Mouse (Mus musculus) gonadal fat pad, adult 2 months (tissue): ENCODE data around the gene Mdga2. TPM values are rescaled to one million over a fixed set of nuclear protein-coding genes. Genes with fewer than 3 reads are reported as not detected.

Experiments used
- DNase-seq: peaks from one replicate; pipeline ENCODE4 v3.0.0-alpha.2; 2012; ENCODE audit warnings: low read depth
- polyA plus RNA-seq: library from polyadenylated mRNA; depleted of rRNA; stranded (reverse); fragments of >200 nt; gene quantifications from 2 replicates; pipeline ENCODE4 v1.2.3, GENCODE M21; 2012

The Mdga2 gene
- polyA plus RNA-seq, 1 experiment, result 0.08 TPM

GRCm38 (mm10) chr12:67059136-67060014 is 163.0 kb downstream of the Mdga2 start:
- peak; percentile 20 for DNase-seq

DNA sequence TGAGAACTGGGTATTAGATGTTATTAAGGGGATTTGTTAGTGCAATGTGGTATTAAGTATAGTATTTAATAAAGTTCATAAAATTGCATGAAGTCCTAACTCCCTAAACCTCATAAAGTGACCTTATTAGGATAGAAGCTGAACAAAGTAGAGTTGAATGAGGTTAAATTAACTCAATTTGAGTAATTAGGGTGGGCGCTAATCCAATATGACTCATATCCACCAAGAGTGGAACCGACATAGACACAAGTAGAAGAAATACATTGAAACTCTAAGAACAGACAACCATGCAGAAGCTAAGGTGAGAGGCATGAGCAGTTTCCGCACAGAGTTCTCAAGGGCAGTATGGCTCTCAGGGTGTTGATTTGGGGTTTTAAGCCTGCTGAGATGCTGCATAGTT is 165.7 kb downstream of the Mdga2 start:
- no peak for DNase-seq

DNA sequence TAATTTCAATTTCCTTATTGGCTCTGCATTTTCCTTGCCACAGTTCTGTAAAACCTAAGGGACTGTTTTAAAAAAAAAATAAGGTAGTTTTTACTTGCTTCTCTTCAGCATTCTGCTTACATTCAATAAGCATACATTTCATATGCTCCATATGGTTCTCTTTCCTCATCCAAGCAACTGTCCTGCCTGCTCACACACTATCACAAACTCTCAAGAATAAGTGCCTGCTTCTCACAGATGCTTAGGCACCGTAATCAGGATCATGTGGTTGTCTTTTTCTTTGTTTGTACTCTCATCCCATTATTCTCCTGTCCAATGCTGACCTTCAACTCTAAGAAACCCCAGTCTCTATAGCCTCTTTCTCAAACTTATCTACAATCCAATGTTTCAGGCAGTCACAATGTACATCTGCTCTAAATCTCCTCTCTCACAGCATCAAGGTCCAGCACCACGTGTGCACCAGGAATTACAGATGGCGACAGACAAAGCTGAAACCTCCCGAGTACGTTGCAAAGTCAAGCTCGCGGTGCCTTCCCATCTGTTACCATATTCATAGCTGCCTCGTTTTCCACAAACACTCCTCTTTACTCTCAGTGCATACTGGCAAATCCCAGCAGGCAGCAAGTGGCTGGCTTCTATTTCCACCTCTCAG is 177.1 kb downstream of the Mdga2 start:
- no peak for DNase-seq

DNA sequence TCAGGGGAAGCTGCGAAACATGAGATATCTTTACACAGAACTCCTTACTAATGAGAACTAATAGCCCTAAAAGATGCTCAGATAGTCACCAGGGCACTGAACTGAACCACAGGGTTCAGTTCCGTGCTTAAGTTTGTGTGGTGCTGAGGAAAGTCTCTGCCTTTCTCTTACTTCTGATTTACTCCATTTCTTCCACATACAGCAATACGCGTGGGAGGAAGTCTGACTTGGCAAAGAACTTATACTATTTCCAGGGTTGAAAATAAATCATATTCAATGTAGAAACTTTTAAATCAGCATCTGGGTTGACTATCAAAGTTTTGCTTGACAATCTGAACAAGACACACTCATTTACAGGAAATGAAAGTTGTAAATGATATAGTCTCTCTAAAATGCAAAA is 180.5 kb downstream of the Mdga2 start:
- no peak for DNase-seq

DNA sequence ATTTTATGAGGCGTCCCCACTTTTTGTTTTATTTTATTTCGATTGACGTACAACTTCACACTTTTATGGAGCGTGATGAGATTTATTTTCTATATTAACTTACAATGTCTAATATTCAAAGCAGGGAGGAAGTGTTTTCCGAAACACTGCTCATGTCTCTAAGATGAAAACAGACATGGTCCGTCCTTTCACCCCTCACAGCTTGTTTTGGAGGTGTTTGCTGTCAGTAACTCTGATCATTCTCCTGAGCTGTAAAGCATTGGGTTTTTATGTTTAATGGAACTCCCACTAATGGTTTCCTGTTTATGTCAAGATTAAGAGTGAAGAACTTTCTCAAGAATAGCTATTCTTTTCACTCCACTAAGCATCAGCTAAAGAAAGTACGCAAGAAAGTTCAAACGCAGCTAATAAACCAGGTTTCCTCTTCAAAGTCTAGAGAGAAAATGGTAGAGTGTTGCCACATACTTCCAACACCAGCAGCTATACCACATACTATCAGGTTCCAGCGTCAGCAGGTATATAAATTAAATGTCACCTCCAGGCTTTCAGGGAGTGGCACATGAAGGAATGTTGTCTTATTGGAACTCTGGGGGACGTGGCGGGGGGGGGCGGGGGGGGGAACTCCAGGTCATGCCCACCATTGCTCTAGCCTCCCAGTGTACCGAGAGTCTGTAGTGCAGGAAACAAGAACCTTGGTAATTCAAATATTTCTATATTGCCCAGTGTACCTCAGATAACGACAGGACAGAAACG is 186.7 kb downstream of the Mdga2 start:
- DNase-seq, result no peak

DNA sequence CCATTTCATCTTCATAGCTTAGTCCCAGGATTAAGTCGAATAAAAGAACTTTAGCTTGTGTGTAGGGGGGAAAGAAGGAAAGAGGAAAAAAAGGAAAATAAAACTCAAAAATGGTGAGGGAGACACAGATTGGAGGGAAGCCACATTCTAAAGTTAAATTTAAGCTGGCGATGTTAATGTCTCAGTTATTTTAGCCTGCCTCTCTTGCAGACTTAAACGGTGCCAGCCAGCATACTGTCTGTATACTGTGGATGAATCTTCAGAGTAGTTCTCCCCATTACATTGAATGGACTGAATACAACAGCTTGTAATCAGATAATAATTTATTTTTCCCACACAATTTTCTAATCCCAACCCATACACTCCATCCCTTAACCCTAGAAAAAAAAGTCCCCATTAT is 205.2 kb downstream of the Mdga2 start:
- no peak for DNase-seq

GRCm38 (mm10) chr12:67011368-67011767 is 211.0 kb downstream of the Mdga2 start:
- no peak for DNase-seq

- DNase-seq, result no peak
Measured at GRCm38 (mm10) chr12:67010318-67010717, 212.0 kb downstream of the Mdga2 start.

GRCm38 (mm10) chr12:67009191-67009590 is 213.2 kb downstream of the Mdga2 start:
- no peak for DNase-seq

DNA sequence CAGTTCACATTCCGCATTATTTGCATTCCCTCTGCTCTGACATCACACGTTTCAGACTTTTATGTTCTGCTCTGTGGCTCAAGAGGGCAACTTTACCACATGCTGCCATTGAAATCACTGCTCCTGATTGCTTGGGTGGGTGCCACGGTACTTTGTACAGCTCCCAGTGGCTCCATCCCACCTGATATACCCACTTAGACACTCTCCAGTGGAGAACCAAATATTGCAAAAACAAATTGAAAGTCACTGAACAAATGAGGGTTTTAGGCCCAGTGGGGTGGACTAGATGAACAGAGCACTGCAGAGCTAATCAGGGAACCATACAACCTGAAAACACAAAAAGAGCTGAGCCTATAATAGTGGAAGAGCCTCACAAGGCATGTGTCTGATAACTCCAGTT is 268.2 kb downstream of the Mdga2 start:
- DNase-seq, result no peak

DNA sequence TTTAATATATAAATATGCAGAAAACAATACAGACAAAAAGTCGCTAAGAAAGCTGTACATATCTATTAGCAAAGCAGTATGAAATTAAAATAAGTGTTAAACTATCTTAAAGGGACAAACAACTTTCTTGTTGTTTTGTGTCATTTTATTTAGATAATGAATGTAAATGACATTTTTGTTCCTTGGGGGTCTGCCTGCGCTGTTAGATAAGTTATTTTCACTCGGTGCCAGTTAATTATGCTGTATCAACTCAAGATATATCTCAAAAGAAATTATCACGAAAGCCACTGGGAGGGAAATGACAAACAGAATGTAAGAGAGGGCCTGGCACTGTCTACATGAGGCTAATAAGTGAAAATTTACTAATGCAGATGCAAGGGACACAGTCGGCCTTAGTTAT is 306.6 kb downstream of the Mdga2 start:
- DNase-seq, result no peak

GRCm38 (mm10) chr12:66899366-66899765 is 323.0 kb downstream of the Mdga2 start:
- no peak for DNase-seq

- DNase-seq, result no peak
Measured at GRCm38 (mm10) chr12:66896790-66897189, 325.6 kb downstream of the Mdga2 start.

- DNase-seq, result no peak
Measured at GRCm38 (mm10) chr12:66890296-66890695, 332.1 kb downstream of the Mdga2 start.

DNA sequence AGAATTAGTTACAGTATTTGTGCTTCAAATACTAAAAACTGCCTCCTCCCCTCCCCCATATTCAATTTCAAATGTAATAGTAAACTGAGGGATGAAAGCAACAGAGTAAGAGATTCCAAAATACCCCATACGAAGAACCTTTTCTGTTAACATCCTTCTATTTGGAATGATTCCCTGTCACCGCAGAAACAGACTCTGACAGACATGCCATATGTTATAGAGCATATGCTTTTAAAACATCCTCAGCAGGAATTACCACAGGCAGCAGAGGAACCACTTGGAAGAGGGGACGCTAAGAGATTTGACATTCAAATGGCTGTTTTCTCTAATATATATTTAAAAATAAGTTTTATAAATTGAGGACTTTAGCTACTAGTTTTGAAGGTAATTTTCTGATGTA is 333.1 kb downstream of the Mdga2 start:
- no peak for DNase-seq

GRCm38 (mm10) chr12:66888636-66889035 is 333.7 kb downstream of the Mdga2 start:
- no peak for DNase-seq

DNA sequence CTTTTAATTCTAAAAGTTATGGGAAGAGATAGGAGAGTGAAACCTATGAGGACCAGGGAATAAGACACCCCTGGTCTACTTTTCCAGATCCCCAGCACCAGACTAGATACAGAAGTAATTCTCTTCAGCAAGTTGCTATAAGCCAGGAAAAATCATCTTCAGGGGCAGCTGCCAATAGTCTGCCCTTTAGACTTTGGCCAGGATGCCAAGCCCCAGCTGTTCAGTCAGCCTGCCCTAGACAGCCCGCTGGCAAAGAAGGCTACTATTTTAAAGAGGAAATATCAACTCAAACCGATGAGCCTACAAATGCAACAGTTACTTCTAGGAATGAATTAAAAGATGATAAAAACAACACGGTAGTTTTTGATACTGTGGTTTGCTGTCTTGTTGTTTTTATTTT is 356.1 kb downstream of the Mdga2 start:
- DNase-seq, result no peak

GRCm38 (mm10) chr12:66853167-66853566 is 369.2 kb downstream of the Mdga2 start:
- no peak for DNase-seq

DNA sequence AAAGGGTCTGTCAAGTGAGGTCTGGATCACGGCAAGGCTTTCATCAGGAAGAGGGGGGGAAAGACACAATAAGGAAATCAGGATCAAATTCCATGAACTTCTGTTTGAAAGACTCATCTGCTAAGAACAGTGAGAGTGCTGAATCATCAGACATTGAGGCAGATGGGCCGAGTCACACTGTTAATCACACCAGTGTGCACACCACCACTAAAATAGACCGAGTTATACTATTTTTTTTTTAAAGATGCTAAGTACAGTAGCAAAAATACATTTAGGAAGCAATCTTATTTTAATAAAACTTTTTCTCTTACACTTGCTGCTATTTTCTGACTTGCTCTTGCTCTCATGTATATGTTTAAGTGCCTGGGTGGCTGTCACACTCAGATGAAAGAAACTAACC is 382.0 kb downstream of the Mdga2 start:
- no peak for DNase-seq

DNA sequence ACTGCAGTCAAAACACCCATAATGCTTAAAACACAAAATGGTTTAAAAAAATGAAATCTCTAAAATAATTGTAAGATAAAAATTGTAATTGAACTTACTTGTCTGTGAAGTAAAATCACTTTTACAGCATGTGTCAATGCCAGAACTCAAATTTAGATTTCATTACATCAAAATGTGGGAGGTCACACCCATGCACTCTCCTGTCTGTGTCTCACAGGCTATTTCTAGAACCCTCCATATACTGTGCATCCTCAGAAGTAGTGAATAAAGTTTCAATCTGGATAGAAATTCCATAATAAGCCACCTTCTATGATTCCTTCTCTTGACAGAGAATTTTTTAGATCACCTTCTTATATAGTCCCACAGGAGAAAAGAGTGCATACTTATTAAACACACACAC is 466.7 kb downstream of the Mdga2 start:
- DNase-seq, result no peak

- no peak for DNase-seq
Measured at GRCm38 (mm10) chr12:66734536-66734935, 487.8 kb downstream of the Mdga2 start.

DNA sequence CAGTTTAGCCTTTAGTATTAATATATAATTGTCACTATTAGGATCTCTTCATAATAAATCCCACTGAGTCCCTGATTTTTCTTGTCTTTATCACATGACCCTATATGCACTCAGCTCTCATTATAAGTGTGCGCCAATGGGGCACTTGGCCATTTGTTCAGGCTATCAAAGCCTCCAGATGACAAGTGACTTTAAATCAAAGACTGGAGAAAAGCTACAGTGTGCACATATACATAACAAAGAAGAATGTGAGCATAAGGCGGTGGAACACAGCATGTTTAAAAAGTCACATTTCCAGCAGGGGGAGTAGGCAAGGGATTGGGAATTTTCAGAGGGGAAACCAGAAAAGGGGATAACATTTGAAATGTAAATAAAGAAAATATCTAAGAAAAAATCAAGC is 497.9 kb downstream of the Mdga2 start:
- DNase-seq, result no peak

- DNase-seq, result no peak
Measured at GRCm38 (mm10) chr12:66708334-66708733, 514.0 kb downstream of the Mdga2 start.
